Mouse (Mus musculus) CH12.LX (cell line): ENCODE data around the gene Dpy30. TPM values are rescaled to one million over a fixed set of nuclear protein-coding genes. Genes with fewer than 3 reads are reported as not detected.

Source experiments
- DNase-seq: peaks from one replicate; pipeline ENCODE4 v3.0.0-alpha.2; 2013; ENCODE audit errors: extremely low read depth
- H3K27ac ChIP-seq: 2 replicates; pipeline ENCODE4 v1.5.1; 2012; ENCODE audit warnings: low read depth, mild to moderate bottlenecking, control low read depth, moderate library complexity; ENCODE audit not compliant: insufficient read depth
- H3K27me3 ChIP-seq: replicated peaks from 2 replicates; pipeline ENCODE3; 2012; ENCODE audit warnings: inconsistent platforms
- H3K36me3 ChIP-seq, 2 experiments: replicated peaks in 1 of 2; 2 replicates each; pipeline versions ENCODE3 to v1.6.1; 2012; ENCODE audit warnings: inconsistent platforms in 1 of 2, low read length in 1 of 2, mild to moderate bottlenecking in 1 of 2, mixed read lengths in 1 of 2, moderate library complexity in 1 of 2; ENCODE audit not compliant: control insufficient read depth in 1 of 2, insufficient read depth in 1 of 2
- H3K4me1 ChIP-seq, 2 experiments: 2 replicates each; pipeline ENCODE4 v1.6.1; 2012; ENCODE audit warnings: inconsistent platforms in 1 of 2, moderate library complexity in 1 of 2; ENCODE audit not compliant: insufficient read depth in 2 of 2, control insufficient read depth in 1 of 2
- H3K4me2 ChIP-seq: 2 replicates; pipeline ENCODE4 v1.6.1; 2012; ENCODE audit warnings: low read depth, mild to moderate bottlenecking, control low read depth; ENCODE audit not compliant: poor library complexity, insufficient read depth, severe bottlenecking
- H3K4me3 ChIP-seq, 3 experiments: fragments of 150-350 bp in 1 of 3; sonication (generic) in 1 of 3; replicated peaks in 1 of 3; 2 replicates each; pipeline versions ENCODE3 to v1.5.1; 2011 to 2012; ENCODE audit warnings: low read depth in 2 of 3, low read length in 2 of 3, mild to moderate bottlenecking in 2 of 3, moderate library complexity in 2 of 3, control low read depth in 1 of 3, improper control_type of control experiment in 1 of 3, inconsistent platforms in 1 of 3, mixed read lengths in 1 of 3; ENCODE audit not compliant: poor library complexity in 1 of 3
- H3K79me2 ChIP-seq: replicated peaks from 2 replicates; pipeline ENCODE4 v1.6.1; 2012; ENCODE audit warnings: mild to moderate bottlenecking, moderate library complexity; ENCODE audit not compliant: control insufficient read depth, poor library complexity, insufficient read depth, severe bottlenecking; ENCODE audit errors: extremely low read depth
- H3K9ac ChIP-seq: 2 replicates; pipeline ENCODE4 v1.6.1; 2012; ENCODE audit warnings: low read depth, mild to moderate bottlenecking, control low read depth, moderate library complexity; ENCODE audit not compliant: insufficient read depth
- H3K9me3 ChIP-seq: replicated peaks from 2 replicates; pipeline ENCODE3; 2012; ENCODE audit warnings: low read length, inconsistent platforms, mixed read lengths
- BHLHE40 ChIP-seq: IDR thresholded peaks from 2 replicates; pipeline ENCODE4 v1.6.1; 2011; ENCODE audit warnings: mild to moderate bottlenecking, low read depth, low read length, improper control_type of control experiment
- CTCF ChIP-seq, 2 experiments: IDR thresholded peaks in 1 of 2; conservative IDR thresholded peaks in 1 of 2; 2 replicates each; pipeline ENCODE4 v1.5.1; 2011 to 2012; ENCODE audit warnings: low read depth in 2 of 2, low read length in 2 of 2, improper control_type of control experiment in 1 of 2, inconsistent platforms in 1 of 2, mild to moderate bottlenecking in 1 of 2, moderate library complexity in 1 of 2
- GABPA ChIP-seq: IDR thresholded peaks from 2 replicates; pipeline ENCODE4 v1.6.1; 2012; ENCODE audit warnings: low read depth, low read length, improper control_type of control experiment, inconsistent platforms; ENCODE audit not compliant: insufficient replicate concordance
- IRF4 ChIP-seq: IDR thresholded peaks from 2 replicates; pipeline ENCODE4 v1.6.1; 2014; ENCODE audit warnings: low read depth, mild to moderate bottlenecking, inconsistent platforms, low read length, improper control_type of control experiment
- JUN ChIP-seq: IDR thresholded peaks from 2 replicates; pipeline ENCODE4 v1.6.1; 2011; ENCODE audit warnings: low read depth, mild to moderate bottlenecking, low read length, improper control_type of control experiment, moderate library complexity; ENCODE audit not compliant: insufficient read depth
- JUND ChIP-seq: conservative IDR thresholded peaks from 2 replicates; pipeline ENCODE4 v1.6.1; 2011; ENCODE audit warnings: low read depth, low read length, improper control_type of control experiment
- MAX ChIP-seq: IDR thresholded peaks from 2 replicates; pipeline ENCODE4 v1.6.1; 2011; ENCODE audit warnings: low read length, improper control_type of control experiment
- MEF2A ChIP-seq: IDR thresholded peaks from 2 replicates; pipeline ENCODE4 v1.6.1; 2014; ENCODE audit warnings: low read depth, mild to moderate bottlenecking, inconsistent platforms, low read length, improper control_type of control experiment, borderline replicate concordance
- MXI1 ChIP-seq: IDR thresholded peaks from 2 replicates; pipeline ENCODE4 v1.6.1; 2011; ENCODE audit warnings: mild to moderate bottlenecking, low read depth, low read length, improper control_type of control experiment
- MYC ChIP-seq: IDR thresholded peaks from 2 replicates; pipeline ENCODE4 v1.6.1; 2011; ENCODE audit warnings: low read depth, mild to moderate bottlenecking, improper control_type of control experiment, low read length
- NELFE ChIP-seq: IDR thresholded peaks from 2 replicates; pipeline ENCODE4 v1.6.1; 2011; ENCODE audit warnings: low read depth, low read length, improper control_type of control experiment
- NRF1 ChIP-seq: IDR thresholded peaks from 2 replicates; pipeline ENCODE4 v1.6.1; 2014; ENCODE audit warnings: low read depth, mild to moderate bottlenecking, inconsistent platforms, low read length, improper control_type of control experiment, moderate library complexity
- POLR2AphosphoS2 ChIP-seq: IDR thresholded peaks from 2 replicates; pipeline ENCODE4 v1.6.1; 2011; ENCODE audit warnings: low read depth, low read length, improper control_type of control experiment
- RCOR1 ChIP-seq: conservative IDR thresholded peaks from 2 replicates; pipeline ENCODE4 v1.6.1; 2012; ENCODE audit warnings: low read depth, mild to moderate bottlenecking, inconsistent platforms, low read length, improper control_type of control experiment
- SIN3A ChIP-seq: IDR thresholded peaks from 2 replicates; pipeline ENCODE4 v1.6.1; 2012; ENCODE audit warnings: low read length, improper control_type of control experiment, inconsistent platforms
- TBP ChIP-seq: conservative IDR thresholded peaks from 2 replicates; pipeline ENCODE4 v1.6.1; 2011; ENCODE audit warnings: low read depth, low read length, improper control_type of control experiment
- TCF12 ChIP-seq: IDR thresholded peaks from 2 replicates; pipeline ENCODE4 v1.6.1; 2014; ENCODE audit warnings: low read depth, mild to moderate bottlenecking, inconsistent platforms, low read length, improper control_type of control experiment
- UBTF ChIP-seq: IDR thresholded peaks from 2 replicates; pipeline ENCODE4 v1.6.1; 2012; ENCODE audit warnings: low read depth, mild to moderate bottlenecking, inconsistent platforms, low read length, improper control_type of control experiment, moderate library complexity
- USF1 ChIP-seq: IDR thresholded peaks from 2 replicates; pipeline ENCODE4 v1.6.1; 2014; ENCODE audit warnings: low read depth, mild to moderate bottlenecking, inconsistent platforms, low read length, improper control_type of control experiment
- ZC3H11A ChIP-seq: IDR thresholded peaks from 2 replicates; pipeline ENCODE4 v1.6.1; 2012; ENCODE audit warnings: low read depth, mild to moderate bottlenecking, inconsistent platforms, low read length, improper control_type of control experiment
- ZKSCAN1 ChIP-seq: IDR thresholded peaks from 2 replicates; pipeline ENCODE4 v1.6.1; 2012; ENCODE audit warnings: low read depth, inconsistent platforms, low read length, improper control_type of control experiment, borderline replicate concordance
- ZNF384 ChIP-seq: IDR thresholded peaks from 2 replicates; pipeline ENCODE4 v1.6.1; 2012; ENCODE audit warnings: low read depth, low read length, improper control_type of control experiment, inconsistent platforms
- dilution Hi-C: fragments of 300-500 bp; cut with MboI; formaldehyde crosslinking; loops from 2 replicates; pipeline ENCODE4 v1.14.3; 2020; ENCODE audit warnings: low sequenced_read_pairs; ENCODE audit not compliant: extremely low pct_unique_long_range_greater_than_20kb, extremely low pct_ligation_motif_present
- in situ Hi-C: fragments of 300-500 bp; cut with MboI; formaldehyde crosslinking; loops from 3 replicates; pipeline ENCODE4 v1.14.3; 2019; ENCODE audit warnings: low sequenced_read_pairs, low pct_ligation_motif_present, low pct_unique_long_range_greater_than_20kb, mixed read lengths
- polyA plus RNA-seq: library from polyadenylated mRNA; unstranded; fragments of >175 nt; gene quantifications from 2 replicates; pipeline ENCODE4 v1.2.1, GENCODE M21; 2012; ENCODE audit warnings: low read depth; ENCODE audit not compliant: insufficient read length
- total RNA-seq, 2 experiments: library from RNA; depleted of rRNA; stranded (reverse); fragments of 300-350 nt in 1 of 2; fragments of >200 nt in 1 of 2; gene quantifications; 2 replicates each; pipeline ENCODE4 v1.2.3; 2012 to 2014

The Dpy30 gene
- total and polyA plus RNA-seq, 3 experiments, result 66.7 to 244 (median 156) TPM

GRCm38 (mm10) chr17:74288626-74289025 lies 35.1 kb downstream of the Dpy30 start:
- Histone ChIP-seq H3K9me3 (peaks cover 12% of the 10 kb centered on the region), H3K4me1 (peaks cover 3 to 32% of the 10 kb centered on the region in 2 experiments; a peak in 3 of 4 replicates), H3K4me3 (no peak overlapping the region), H3K36me3 (peaks cover 7 to 28% of the 10 kb centered on the region in 2 experiments), H3K27me3 (no peaks in the 10 kb centered on the region), H3K4me2 (no peak overlapping the region), H3K27ac (no peak overlapping the region), H3K79me2 (peaks cover 62% of the 10 kb centered on the region), H3K9ac (no peak overlapping the region)
- dilution Hi-C loops (no loop called here), in situ Hi-C loops (no loop called here)
- no peak for DNase-seq
- TF ChIP-seq ZKSCAN1 (no peak), MEF2A (no peak), NRF1 (no peak), TBP (no peak), MYC (no peak), ZC3H11A (no peak), MXI1 (no peak), SIN3A (no peak), BHLHE40 (no peak), UBTF (no peak), CTCF (conservative IDR thresholded peaks at IDR 0.05 in 1 of 2, IDR thresholded peaks at IDR 0.05 in 1 of 2; ENCODE audit: low read depth in 2 of 2, low read length in 2 of 2) (no peak), ZNF384 (no peak)

DNA sequence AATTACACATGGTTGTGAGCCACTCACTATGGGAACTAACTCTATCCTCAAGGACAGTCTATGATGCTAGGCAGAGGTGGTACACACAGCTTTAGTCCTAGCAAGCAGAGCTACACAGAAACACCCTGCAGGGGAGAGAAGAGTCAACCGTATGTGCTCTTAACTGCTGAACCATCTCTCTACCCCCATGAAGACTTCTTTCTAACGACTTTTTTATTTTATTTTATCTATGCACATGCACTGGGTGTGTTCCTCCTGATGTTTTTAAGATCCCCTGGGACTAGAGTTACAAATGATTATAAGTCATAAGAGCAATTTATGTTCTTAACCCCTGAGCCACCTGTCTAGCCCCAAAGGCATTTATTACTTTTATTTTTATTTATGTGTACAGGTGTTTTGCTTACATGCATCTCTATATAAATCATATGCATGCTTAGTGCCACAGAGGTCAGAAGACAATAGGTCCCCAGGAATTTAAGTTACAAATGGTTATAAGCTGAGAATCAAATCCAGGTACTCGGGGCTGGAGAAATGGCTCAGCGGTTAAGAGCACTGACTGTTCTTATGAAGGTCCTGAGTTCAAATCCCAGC lies 37.5 kb downstream of the Dpy30 start:
- Histone ChIP-seq H3K9ac (no peak overlapping the region), H3K4me1 (peaks cover 3 to 33% of the 10 kb centered on the region in 2 experiments; a peak in 3 of 4 replicates), H3K27ac (no peak overlapping the region), H3K9me3 (peaks cover 12% of the 10 kb centered on the region), H3K27me3 (no peaks in the 10 kb centered on the region), H3K4me3 (no peak overlapping the region), H3K79me2 (peaks cover 60% of the 10 kb centered on the region), H3K4me2 (no peak overlapping the region), H3K36me3 (peaks cover 7 to 31% of the 10 kb centered on the region in 2 experiments)
- TF ChIP-seq MAX (no peak), IRF4 (no peak), RCOR1 (no peak), MEF2A (no peak), JUN (no peak), GABPA (no peak), ZC3H11A (no peak), USF1 (no peak), TCF12 (no peak), SIN3A (no peak), POLR2AphosphoS2 (no peak), NELFE (no peak), JUND (no peak)
- DNase-seq, result no peak
- dilution Hi-C loops (no loop called here), in situ Hi-C loops (no loop called here)
